Mouse (Mus musculus): ENCODE measurements at regions not wholly inside any gene's neighbourhood (a gene's known extent, or its start where the extent isn't known, plus 50 kb on each side); places are given as distances from the start of the nearest gene placed in this dataset.
"Not testable (repeated sequence)": the region's sequence is repeated elsewhere in the genome, so short reads cannot be mapped to it uniquely, and the experiment has no call there.

GRCm38 (mm10) chr4:67378632-67379031 is 551.2 kb downstream of the Tlr4 start:
- no peak for DNase-seq (ENCODE audit: low spot score in 2 of 2)

- no peak for DNase-seq (ENCODE audit: low spot score in 2 of 2)
Observed at GRCm38 (mm10) chr4:67387834-67388233, 560.5 kb downstream of the Tlr4 start.

- no peak for DNase-seq (ENCODE audit: low spot score in 2 of 2)
Observed at GRCm38 (mm10) chr4:67402977-67403376, 575.6 kb downstream of the Tlr4 start.

GRCm38 (mm10) chr4:67424064-67424463 is 596.7 kb downstream of the Tlr4 start:
- DNase-seq (ENCODE audit: low spot score in 2 of 2), result no peak

- no peak for DNase-seq (ENCODE audit: low spot score in 2 of 2)
Observed at GRCm38 (mm10) chr4:67425712-67426111, 598.3 kb downstream of the Tlr4 start.

GRCm38 (mm10) chr4:67447835-67448234 is 620.5 kb downstream of the Tlr4 start:
- DNase-seq (ENCODE audit: low spot score in 2 of 2), result no peak

GRCm38 (mm10) chr4:67459871-67460270 is 632.5 kb downstream of the Tlr4 start:
- not testable (repeated sequence) for DNase-seq (ENCODE audit: low spot score in 2 of 2)

GRCm38 (mm10) chr4:67473034-67473433 is 645.6 kb downstream of the Tlr4 start:
- DNase-seq (ENCODE audit: low spot score in 2 of 2), result no peak

GRCm38 (mm10) chr4:67477264-67477845 is 650.0 kb downstream of the Tlr4 start:
- DNase-seq (ENCODE audit: low spot score in 2 of 2), result peak; percentile 65 to 72

- DNase-seq (ENCODE audit: low spot score in 2 of 2), result no peak
Observed at GRCm38 (mm10) chr4:67478081-67478480, 650.7 kb downstream of the Tlr4 start.

- no peak for DNase-seq (ENCODE audit: low spot score in 2 of 2)
Observed at GRCm38 (mm10) chr4:67522235-67522634, 694.9 kb downstream of the Tlr4 start.

GRCm38 (mm10) chr4:67523158-67523557 is 695.8 kb downstream of the Tlr4 start:
- DNase-seq (ENCODE audit: low spot score in 2 of 2), result no peak

- no peak for DNase-seq (ENCODE audit: low spot score in 2 of 2)
Observed at GRCm38 (mm10) chr4:67529586-67529985, 702.2 kb downstream of the Tlr4 start.

- DNase-seq (ENCODE audit: low spot score in 2 of 2), result no peak
Observed at GRCm38 (mm10) chr4:67539466-67539865, 712.1 kb downstream of the Tlr4 start.

- no peak for DNase-seq (ENCODE audit: low spot score in 2 of 2)
Observed at GRCm38 (mm10) chr4:67546013-67546412, 718.6 kb downstream of the Tlr4 start.

GRCm38 (mm10) chr4:67547957-67548356 is 720.6 kb downstream of the Tlr4 start:
- peak; percentile 20 to 24 for DNase-seq (ENCODE audit: low spot score in 2 of 2)

- no peak for DNase-seq (ENCODE audit: low spot score in 2 of 2)
Observed at GRCm38 (mm10) chr4:67553511-67553910, 726.1 kb downstream of the Tlr4 start.

- DNase-seq (ENCODE audit: low spot score in 2 of 2), result no peak
Observed at GRCm38 (mm10) chr4:67574816-67575215, 747.4 kb downstream of the Tlr4 start.

GRCm38 (mm10) chr4:67589501-67589900 is 762.1 kb downstream of the Tlr4 start:
- no peak for DNase-seq (ENCODE audit: low spot score in 2 of 2)

GRCm38 (mm10) chr4:67589976-67590727 is 762.8 kb downstream of the Tlr4 start:
- peak; percentile 24 to 36 for DNase-seq (ENCODE audit: low spot score in 2 of 2)

GRCm38 (mm10) chr4:67607166-67607565 is 779.8 kb downstream of the Tlr4 start:
- no peak for DNase-seq (ENCODE audit: low spot score in 2 of 2)

GRCm38 (mm10) chr4:67614486-67615067 is 787.2 kb downstream of the Tlr4 start:
- no peak for DNase-seq (ENCODE audit: low spot score in 2 of 2)

GRCm38 (mm10) chr4:67626641-67627040 is 799.3 kb downstream of the Tlr4 start:
- DNase-seq (ENCODE audit: low spot score in 2 of 2), result no peak
